Mouse (Mus musculus) forebrain, embryonic 14.5 days (tissue): ENCODE data around the gene Cyp2d10. TPM values are rescaled to one million over a fixed set of nuclear protein-coding genes. Genes with fewer than 3 reads are reported as not detected.
"Not testable (repeated sequence)": the region's sequence is repeated elsewhere in the genome, so short reads cannot be mapped to it uniquely, and the experiment has no call there.

Source experiments
- ATAC-seq: fragments of 200-750 bp; cut with Nextera tagmentation; 2 replicates; pipeline ENCODE4 v1.8.0; 2017; ENCODE audit warnings: mild to moderate bottlenecking, moderate library complexity
- DNase-seq: peaks from one replicate; pipeline ENCODE4 v3.0.0-alpha.2; 2015; ENCODE audit warnings: low spot score
- H3K27ac ChIP-seq: fragments of 300-500 bp; sonication (generic); 2 replicates; pipeline ENCODE4 v1.5.1; 2014; ENCODE audit warnings: low read depth, mild to moderate bottlenecking, control low read depth, low read length, moderate library complexity
- H3K27me3 ChIP-seq: fragments of 300-500 bp; sonication (generic); replicated peaks from 2 replicates; pipeline ENCODE4 v1.6.1; 2014; ENCODE audit warnings: low read length, control low read depth, mixed read lengths; ENCODE audit not compliant: control insufficient read depth, insufficient read depth
- H3K36me3 ChIP-seq: fragments of 300-500 bp; sonication (generic); 2 replicates; pipeline ENCODE4 v1.6.1; 2014; ENCODE audit warnings: low read length, control low read depth; ENCODE audit not compliant: control insufficient read depth, insufficient read depth
- H3K4me1 ChIP-seq: fragments of 300-500 bp; sonication (generic); 2 replicates; pipeline ENCODE4 v1.6.1; 2014; ENCODE audit warnings: antibody characterized with exemption, low read length, control low read depth; ENCODE audit not compliant: control insufficient read depth, insufficient read depth
- H3K4me2 ChIP-seq: fragments of 300-500 bp; sonication (generic); 2 replicates; pipeline ENCODE4 v1.6.1; 2014; ENCODE audit warnings: mild to moderate bottlenecking, control low read depth, low read length
- H3K4me3 ChIP-seq: fragments of 300-500 bp; sonication (generic); 2 replicates; pipeline ENCODE4 v1.5.1; 2014; ENCODE audit warnings: low read depth, low read length, control low read depth
- H3K9ac ChIP-seq: fragments of 300-500 bp; sonication (generic); 2 replicates; pipeline ENCODE4 v1.6.1; 2014; ENCODE audit warnings: mild to moderate bottlenecking, low read length, control low read depth, moderate library complexity
- H3K9me3 ChIP-seq: fragments of 300-500 bp; sonication (generic); replicated peaks from 2 replicates; pipeline ENCODE4 v1.6.1; 2016; ENCODE audit warnings: low read length, control low read depth, mixed read lengths; ENCODE audit not compliant: control insufficient read depth
- WGBS: fragments of 180-500 bp; shearing (Covaris S2); extraction: QIAGEN DNeasy Blood & Tissue Kit; methylation state at CpG from one replicate; pipeline ENCODE4 v1.1.7; 2014; 5-methylcytosine and 5-hydroxymethylcytosine counted together
- polyA plus RNA-seq: library from polyadenylated mRNA; unstranded; fragments of >200 nt; fragmentation: Nextera tagmentation; extraction: Ambion mirVana; gene quantifications from 2 replicates; pipeline ENCODE4 v1.2.1, GENCODE M21; 2014

The Cyp2d10 gene
- polyA plus RNA-seq, 1 experiment from 2014 or later, result not detected

GRCm38 (mm10) chr15:82374437-82374836 lies 32.6 kb downstream of the Cyp2d10 start:
- peaks cover 10% of the 10 kb centered on the region; the same call in 1 of the 2 replicates for H3K4me1 ChIP-seq
- H3K4me3 ChIP-seq, result no peak overlapping the region
- H3K9me3 ChIP-seq, result no peaks in the 10 kb centered on the region
- 83% methylated on average over 5 of the region's 5 CpGs for WGBS
- no peaks in the 10 kb centered on the region for H3K36me3 ChIP-seq
- ATAC-seq, result no peak
- H3K4me2 ChIP-seq, result no peak overlapping the region
- no peak overlapping the region for H3K9ac ChIP-seq
- no peaks in the 10 kb centered on the region for H3K27me3 ChIP-seq
- no peak for DNase-seq
- no peak overlapping the region for H3K27ac ChIP-seq

GRCm38 (mm10) chr15:82372991-82373390 lies 34.0 kb downstream of the Cyp2d10 start:
- H3K27me3 ChIP-seq, result no peaks in the 10 kb centered on the region
- no peak overlapping the region for H3K4me3 ChIP-seq
- no peak overlapping the region for H3K9ac ChIP-seq
- no peaks in the 10 kb centered on the region for H3K9me3 ChIP-seq
- no peak for ATAC-seq
- H3K36me3 ChIP-seq, result no peaks in the 10 kb centered on the region
- peaks cover 10% of the 10 kb centered on the region; the same call in 1 of the 2 replicates for H3K4me1 ChIP-seq
- DNase-seq, result no peak
- no peak overlapping the region for H3K4me2 ChIP-seq
- H3K27ac ChIP-seq, result no peak overlapping the region
- WGBS, result 89% methylated on average over 5 of the region's 5 CpGs

- Histone ChIP-seq H3K4me1 (peaks cover 10% of the 10 kb centered on the region; the same call in 1 of the 2 replicates), H3K9ac (no peak overlapping the region), H3K36me3 (no peaks in the 10 kb centered on the region), H3K9me3 (no peaks in the 10 kb centered on the region), H3K4me3 (no peak overlapping the region), H3K27ac (no peak overlapping the region), H3K27me3 (no peaks in the 10 kb centered on the region), H3K4me2 (no peak overlapping the region)
- DNase-seq, result no peak
- ATAC-seq, result no peak
- 92% methylated on average over 6 of the region's 6 CpGs for WGBS
These were observed 34.5 kb downstream of the Cyp2d10 start for GRCm38 (mm10) chr15:82372446-82372845.

GRCm38 (mm10) chr15:82368851-82369250 lies 38.1 kb downstream of the Cyp2d10 start:
- ATAC-seq (no peak), DNase-seq (no peak)
- 74% methylated on average over 1 of the region's 1 CpGs for WGBS
- Histone ChIP-seq H3K27ac (no peak overlapping the region), H3K4me3 (no peak overlapping the region), H3K36me3 (no peaks in the 10 kb centered on the region), H3K9ac (no peak overlapping the region), H3K4me1 (no peaks in the 10 kb centered on the region), H3K27me3 (no peaks in the 10 kb centered on the region), H3K4me2 (no peak overlapping the region), H3K9me3 (no peaks in the 10 kb centered on the region)

- DNase-seq (no peak), ATAC-seq (no peak)
- Histone ChIP-seq H3K4me3 (no peak overlapping the region), H3K4me2 (no peak overlapping the region), H3K4me1 (no peaks in the 10 kb centered on the region), H3K9ac (no peak overlapping the region), H3K27ac (no peak overlapping the region), H3K36me3 (no peaks in the 10 kb centered on the region), H3K9me3 (no peaks in the 10 kb centered on the region), H3K27me3 (no peaks in the 10 kb centered on the region)
- 91% methylated on average over 4 of the region's 4 CpGs for WGBS
These were observed 38.8 kb downstream of the Cyp2d10 start for GRCm38 (mm10) chr15:82368146-82368545.

GRCm38 (mm10) chr15:82364561-82364960 lies 42.4 kb downstream of the Cyp2d10 start:
- H3K9me3 ChIP-seq, H3K27me3 ChIP-seq, H3K36me3 ChIP-seq, H3K4me2 ChIP-seq, H3K9ac ChIP-seq, DNase-seq, H3K4me3 ChIP-seq, ATAC-seq, H3K4me1 ChIP-seq, H3K27ac ChIP-seq: not testable (repeated sequence)
- 20% methylated on average over 6 of the region's 9 CpGs for WGBS

- not testable (repeated sequence) for H3K4me1 ChIP-seq, DNase-seq, H3K4me2 ChIP-seq, H3K4me3 ChIP-seq, H3K36me3 ChIP-seq, H3K9ac ChIP-seq, H3K9me3 ChIP-seq, H3K27me3 ChIP-seq, H3K27ac ChIP-seq, ATAC-seq
- 88% methylated on average over 7 of the region's 12 CpGs for WGBS
These were observed 43.2 kb downstream of the Cyp2d10 start for GRCm38 (mm10) chr15:82363801-82364200.

GRCm38 (mm10) chr15:82362234-82362633 lies 44.8 kb downstream of the Cyp2d10 start:
- Histone ChIP-seq H3K9me3 (no peaks in the 10 kb centered on the region), H3K36me3 (no peaks in the 10 kb centered on the region), H3K4me2 (no peak overlapping the region), H3K4me1 (no peaks in the 10 kb centered on the region), H3K9ac (no peak overlapping the region), H3K4me3 (no peak overlapping the region), H3K27ac (no peak overlapping the region), H3K27me3 (no peaks in the 10 kb centered on the region)
- DNase-seq (no peak), ATAC-seq (no peak)
- 90% methylated on average over 3 of the region's 4 CpGs for WGBS

GRCm38 (mm10) chr15:82361459-82362018 lies 45.5 kb downstream of the Cyp2d10 start:
- Histone ChIP-seq H3K4me1 (no peaks in the 10 kb centered on the region), H3K4me2 (no peak overlapping the region), H3K27ac (no peak overlapping the region), H3K9ac (no peak overlapping the region), H3K9me3 (no peaks in the 10 kb centered on the region), H3K4me3 (no peak overlapping the region), H3K27me3 (no peaks in the 10 kb centered on the region), H3K36me3 (no peaks in the 10 kb centered on the region)
- 78% methylated on average over 11 of the region's 11 CpGs for WGBS
- DNase-seq, result no peak
- ATAC-seq, result no peak
